Mouse (Mus musculus): ENCODE measurements around the gene Gtpbp1. TPM values are rescaled to one million over a fixed set of nuclear protein-coding genes. Genes with fewer than 3 reads are reported as not detected.
A peak's percentile ranks its signal among the peaks of the same experiment; 100 is the strongest.

Gene Gtpbp1
- polyA plus RNA-seq (2014; fragmentation: Nextera tagmentation; extraction: Ambion mirVana), result 25.3 and 26.2 TPM in 2 replicates

- peak within 1 kb of the TSS; percentile 93 for H3K9ac ChIP-seq (ENCODE audit: low read length)
- H3K9me3 ChIP-seq (ENCODE audit: control insufficient read depth, low read length), result no peaks in the 10 kb centered on the region
- H3K4me1 ChIP-seq (ENCODE audit: control insufficient read depth in 2 of 2, insufficient read depth in 2 of 2, low read length in 2 of 2), result peaks cover 5 to 27% of the 10 kb centered on the region in 2 experiments
- no peaks in the 10 kb centered on the region for H3K36me3 ChIP-seq (ENCODE audit: control insufficient read depth, insufficient read depth, low read length)
- H3K4me2 ChIP-seq (ENCODE audit: low read length), result peak within 1 kb of the TSS; percentile 99
- peak; percentile 91 for ATAC-seq (ENCODE audit: insufficient number of reproducible peaks, insufficient read depth, low FRiP score, low read depth)
- WGBS, result under 1% methylated on average over 45 of the region's 45 CpGs
- peak within 1 kb of the TSS; percentile 82 to 95 for H3K4me3 ChIP-seq (ENCODE audit: control insufficient read depth in 1 of 2, insufficient read depth in 1 of 2, low read depth in 1 of 2, low read length in 2 of 2)
- no peaks in the 10 kb centered on the region for H3K27me3 ChIP-seq (ENCODE audit: control insufficient read depth, insufficient read depth, low read length)
- H3K27ac ChIP-seq (replicated peaks in 1 of 2; ENCODE audit: control insufficient read depth in 1 of 2, insufficient read depth in 1 of 2, low read depth in 2 of 2, low read length in 2 of 2), result peak within 1 kb of the TSS; percentile 50 to 87
These were observed at the start of gene Gtpbp1 for GRCm38 (mm10) chr15:79690426-79691022. Gene Gtpbp1, plus strand, starts transcription at chr15:79690845.

GRCm38 (mm10) chr15:79641135-79641817 lies 49.4 kb upstream of the Gtpbp1 start:
- Histone ChIP-seq H3K4me2 (ENCODE audit: low read length) (no peak overlapping the region), H3K9me3 (ENCODE audit: control insufficient read depth, low read length) (no peaks in the 10 kb centered on the region), H3K27ac (replicated peaks in 1 of 2; ENCODE audit: control insufficient read depth in 1 of 2, insufficient read depth in 1 of 2, low read depth in 2 of 2, low read length in 2 of 2) (no peak overlapping the region), H3K4me1 (ENCODE audit: control insufficient read depth in 2 of 2, insufficient read depth in 2 of 2, low read length in 2 of 2) (no peaks in the 10 kb centered on the region), H3K4me3 (ENCODE audit: control insufficient read depth in 1 of 2, insufficient read depth in 1 of 2, low read depth in 1 of 2, low read length in 2 of 2) (no peak overlapping the region), H3K9ac (ENCODE audit: low read length) (no peak overlapping the region), H3K36me3 (ENCODE audit: control insufficient read depth, insufficient read depth, low read length) (peaks cover 8% of the 10 kb centered on the region; the same call in 1 of the 2 replicates), H3K27me3 (ENCODE audit: control insufficient read depth, insufficient read depth, low read length) (no peaks in the 10 kb centered on the region)
- WGBS, result 55% methylated on average over 11 of the region's 12 CpGs
- no peak for ATAC-seq (ENCODE audit: insufficient number of reproducible peaks, insufficient read depth, low FRiP score, low read depth)

- no peak overlapping the region for H3K4me3 ChIP-seq (ENCODE audit: control insufficient read depth in 1 of 2, insufficient read depth in 1 of 2, low read depth in 1 of 2, low read length in 2 of 2)
- no peak overlapping the region for H3K4me2 ChIP-seq (ENCODE audit: low read length)
- no peaks in the 10 kb centered on the region for H3K36me3 ChIP-seq (ENCODE audit: control insufficient read depth, insufficient read depth, low read length)
- WGBS, result 76% methylated on average over 2 of the region's 2 CpGs
- no peak overlapping the region for H3K9ac ChIP-seq (ENCODE audit: low read length)
- H3K4me1 ChIP-seq (ENCODE audit: control insufficient read depth in 2 of 2, insufficient read depth in 2 of 2, low read length in 2 of 2), result no peaks in the 10 kb centered on the region
- H3K27ac ChIP-seq (replicated peaks in 1 of 2; ENCODE audit: control insufficient read depth in 1 of 2, insufficient read depth in 1 of 2, low read depth in 2 of 2, low read length in 2 of 2), result no peak overlapping the region
- H3K27me3 ChIP-seq (ENCODE audit: control insufficient read depth, insufficient read depth, low read length), result no peaks in the 10 kb centered on the region
- ATAC-seq (ENCODE audit: insufficient number of reproducible peaks, insufficient read depth, low FRiP score, low read depth), result no peak
- no peaks in the 10 kb centered on the region for H3K9me3 ChIP-seq (ENCODE audit: control insufficient read depth, low read length)
These were observed 45.2 kb upstream of the Gtpbp1 start for GRCm38 (mm10) chr15:79645483-79645882.

GRCm38 (mm10) chr15:79648130-79648529 lies 42.5 kb upstream of the Gtpbp1 start:
- no peaks in the 10 kb centered on the region for H3K27me3 ChIP-seq (ENCODE audit: control insufficient read depth, insufficient read depth, low read length)
- H3K4me3 ChIP-seq (ENCODE audit: control insufficient read depth in 1 of 2, insufficient read depth in 1 of 2, low read depth in 1 of 2, low read length in 2 of 2), result no peak overlapping the region
- no peak overlapping the region for H3K9ac ChIP-seq (ENCODE audit: low read length)
- no peak overlapping the region for H3K4me2 ChIP-seq (ENCODE audit: low read length)
- WGBS, result 85% methylated on average over 12 of the region's 12 CpGs
- H3K4me1 ChIP-seq (ENCODE audit: control insufficient read depth in 2 of 2, insufficient read depth in 2 of 2, low read length in 2 of 2), result no peaks in the 10 kb centered on the region
- H3K27ac ChIP-seq (replicated peaks in 1 of 2; ENCODE audit: control insufficient read depth in 1 of 2, insufficient read depth in 1 of 2, low read depth in 2 of 2, low read length in 2 of 2), result no peak overlapping the region
- no peaks in the 10 kb centered on the region for H3K36me3 ChIP-seq (ENCODE audit: control insufficient read depth, insufficient read depth, low read length)
- 0 out of 2 replicates have a peak, but pooled peaks cover 5% of the 10 kb centered on the region for H3K9me3 ChIP-seq (ENCODE audit: control insufficient read depth, low read length)
- ATAC-seq (ENCODE audit: insufficient number of reproducible peaks, insufficient read depth, low FRiP score, low read depth), result no peak

- Histone ChIP-seq H3K9me3 (ENCODE audit: control insufficient read depth, low read length) (0 out of 2 replicates have a peak, but pooled peaks cover 5% of the 10 kb centered on the region), H3K9ac (ENCODE audit: low read length) (no peak overlapping the region), H3K4me3 (ENCODE audit: control insufficient read depth in 1 of 2, insufficient read depth in 1 of 2, low read depth in 1 of 2, low read length in 2 of 2) (no peak overlapping the region), H3K27me3 (ENCODE audit: control insufficient read depth, insufficient read depth, low read length) (no peaks in the 10 kb centered on the region), H3K27ac (replicated peaks in 1 of 2; ENCODE audit: control insufficient read depth in 1 of 2, insufficient read depth in 1 of 2, low read depth in 2 of 2, low read length in 2 of 2) (no peak overlapping the region), H3K4me1 (ENCODE audit: control insufficient read depth in 2 of 2, insufficient read depth in 2 of 2, low read length in 2 of 2) (no peaks in the 10 kb centered on the region), H3K36me3 (ENCODE audit: control insufficient read depth, insufficient read depth, low read length) (no peaks in the 10 kb centered on the region), H3K4me2 (ENCODE audit: low read length) (no peak overlapping the region)
- no peak for ATAC-seq (ENCODE audit: insufficient number of reproducible peaks, insufficient read depth, low FRiP score, low read depth)
These were observed 40.1 kb upstream of the Gtpbp1 start for GRCm38 (mm10) chr15:79650569-79650968.

- no peak overlapping the region for H3K4me2 ChIP-seq (ENCODE audit: low read length)
- H3K27ac ChIP-seq (replicated peaks in 1 of 2; ENCODE audit: control insufficient read depth in 1 of 2, insufficient read depth in 1 of 2, low read depth in 2 of 2, low read length in 2 of 2), result no peak overlapping the region
- 0 out of 2 replicates have a peak, but pooled peaks cover 5% of the 10 kb centered on the region for H3K9me3 ChIP-seq (ENCODE audit: control insufficient read depth, low read length)
- H3K9ac ChIP-seq (ENCODE audit: low read length), result no peak overlapping the region
- H3K4me1 ChIP-seq (ENCODE audit: control insufficient read depth in 2 of 2, insufficient read depth in 2 of 2, low read length in 2 of 2), result no peaks in the 10 kb centered on the region
- 72% methylated on average over 4 of the region's 4 CpGs for WGBS
- no peak overlapping the region for H3K4me3 ChIP-seq (ENCODE audit: control insufficient read depth in 1 of 2, insufficient read depth in 1 of 2, low read depth in 1 of 2, low read length in 2 of 2)
- H3K27me3 ChIP-seq (ENCODE audit: control insufficient read depth, insufficient read depth, low read length), result no peaks in the 10 kb centered on the region
- no peaks in the 10 kb centered on the region for H3K36me3 ChIP-seq (ENCODE audit: control insufficient read depth, insufficient read depth, low read length)
- ATAC-seq (ENCODE audit: insufficient number of reproducible peaks, insufficient read depth, low FRiP score, low read depth), result no peak
These were observed 39.2 kb upstream of the Gtpbp1 start for GRCm38 (mm10) chr15:79651481-79651880.

GRCm38 (mm10) chr15:79656451-79656850 lies 34.2 kb upstream of the Gtpbp1 start:
- Histone ChIP-seq H3K4me1 (ENCODE audit: control insufficient read depth in 2 of 2, insufficient read depth in 2 of 2, low read length in 2 of 2) (peaks cover 5 to 10% of the 10 kb centered on the region in 2 experiments), H3K9ac (ENCODE audit: low read length) (no peak overlapping the region), H3K4me3 (ENCODE audit: control insufficient read depth in 1 of 2, insufficient read depth in 1 of 2, low read depth in 1 of 2, low read length in 2 of 2) (no peak overlapping the region), H3K27ac (replicated peaks in 1 of 2; ENCODE audit: control insufficient read depth in 1 of 2, insufficient read depth in 1 of 2, low read depth in 2 of 2, low read length in 2 of 2) (no peak overlapping the region), H3K9me3 (ENCODE audit: control insufficient read depth, low read length) (0 out of 2 replicates have a peak, but pooled peaks cover 4% of the 10 kb centered on the region), H3K36me3 (ENCODE audit: control insufficient read depth, insufficient read depth, low read length) (no peaks in the 10 kb centered on the region), H3K4me2 (ENCODE audit: low read length) (no peak overlapping the region), H3K27me3 (ENCODE audit: control insufficient read depth, insufficient read depth, low read length) (no peaks in the 10 kb centered on the region)
- WGBS, result 86% methylated on average over 14 of the region's 14 CpGs
- ATAC-seq (ENCODE audit: insufficient number of reproducible peaks, insufficient read depth, low FRiP score, low read depth), result no peak
